Mouse (Mus musculus): ENCODE data around the gene Gjd3. TPM values are rescaled to one million over a fixed set of nuclear protein-coding genes. Genes with fewer than 3 reads are reported as not detected.

Gjd3 gene
- polyA plus RNA-seq, 1 experiment from 2014 or later: 0.51 TPM

Other genes starting within 250 kb of the Gjd3 start
- gene Thra, start 242.4 kb downstream of the Gjd3 start, polyA plus RNA-seq (2016; fragmentation: Nextera tagmentation; extraction: Ambion mirVana): 22.3 and 24.9 TPM in 2 replicates
- 0.79 and 1.0 TPM in 2 replicates for gene Nr1d1, start 207.7 kb downstream of the Gjd3 start, polyA plus RNA-seq (2016; fragmentation: Nextera tagmentation; extraction: Ambion mirVana)
- gene Msl1, start 187.5 kb downstream of the Gjd3 start, polyA plus RNA-seq (2016; fragmentation: Nextera tagmentation; extraction: Ambion mirVana): 32.7 and 35.3 TPM in 2 replicates
- 48.1 and 54.1 TPM in 2 replicates for gene Casc3, start 178.1 kb downstream of the Gjd3 start, polyA plus RNA-seq (2016; fragmentation: Nextera tagmentation; extraction: Ambion mirVana)
- 2.5 and 3.3 TPM in 2 replicates for gene Rapgefl1, start 146.2 kb downstream of the Gjd3 start, polyA plus RNA-seq (2016; fragmentation: Nextera tagmentation; extraction: Ambion mirVana)
- 5.6 and 5.8 TPM in 2 replicates for gene Wipf2, start 119.4 kb downstream of the Gjd3 start, polyA plus RNA-seq (2016; fragmentation: Nextera tagmentation; extraction: Ambion mirVana)
- gene Cdc6, start 75.2 kb downstream of the Gjd3 start, polyA plus RNA-seq (2016; fragmentation: Nextera tagmentation; extraction: Ambion mirVana): 44.8 and 48.5 TPM in 2 replicates
- gene Rara, start 55.2 kb downstream of the Gjd3 start, polyA plus RNA-seq (2016; fragmentation: Nextera tagmentation; extraction: Ambion mirVana): 47.1 TPM in 2 replicates
- gene Top2a, start 41.2 kb upstream of the Gjd3 start, polyA plus RNA-seq (2016; fragmentation: Nextera tagmentation; extraction: Ambion mirVana): 347 and 362 TPM in 2 replicates
- gene Igfbp4, start 58.2 kb upstream of the Gjd3 start, polyA plus RNA-seq (2016; fragmentation: Nextera tagmentation; extraction: Ambion mirVana): 1,037 and 1,115 TPM in 2 replicates
- gene Tns4, start 106.3 kb upstream of the Gjd3 start, polyA plus RNA-seq (2016; fragmentation: Nextera tagmentation; extraction: Ambion mirVana): 0.65 and 0.73 TPM in 2 replicates
- 0.40 and 0.49 TPM in 2 replicates for gene Ccr7, start 172.1 kb upstream of the Gjd3 start, polyA plus RNA-seq (2016; fragmentation: Nextera tagmentation; extraction: Ambion mirVana)
- 403 and 407 TPM in 2 replicates for gene Smarce1, start 248.0 kb upstream of the Gjd3 start, polyA plus RNA-seq (2016; fragmentation: Nextera tagmentation; extraction: Ambion mirVana)

All from limb, embryonic 12.5 days (tissue).